Mouse (Mus musculus): Measurements from ENCODE around the gene Rbm5.

Rbm5 gene

GRCm38 (mm10) chr9:107700114-107700571 lies 70.7 kb downstream of the Rbm5 start:
- DNase-seq (ENCODE audit: low spot score), result no peak

GRCm38 (mm10) chr9:107699376-107699980 lies 71.3 kb downstream of the Rbm5 start:
- no peak for DNase-seq (ENCODE audit: low spot score)

- no peak for DNase-seq (ENCODE audit: low spot score)
Observed at GRCm38 (mm10) chr9:107698611-107699190, 72.1 kb downstream of the Rbm5 start.

GRCm38 (mm10) chr9:107697811-107698521 lies 72.8 kb downstream of the Rbm5 start:
- no peak for DNase-seq (ENCODE audit: low spot score)

- no peak for DNase-seq (ENCODE audit: low spot score)
Observed at GRCm38 (mm10) chr9:107696845-107697610, 73.8 kb downstream of the Rbm5 start.

GRCm38 (mm10) chr9:107696106-107696479 lies 74.7 kb downstream of the Rbm5 start:
- DNase-seq (ENCODE audit: low spot score), result no peak

GRCm38 (mm10) chr9:107695441-107696105 lies 75.2 kb downstream of the Rbm5 start:
- DNase-seq (ENCODE audit: low spot score), result no peak

- no peak for DNase-seq (ENCODE audit: low spot score)
Observed at GRCm38 (mm10) chr9:107694627-107695026, 76.2 kb downstream of the Rbm5 start.

- DNase-seq (ENCODE audit: low spot score), result no peak
Observed at GRCm38 (mm10) chr9:107693433-107693987, 77.3 kb downstream of the Rbm5 start.

GRCm38 (mm10) chr9:107692785-107693184 lies 78.0 kb downstream of the Rbm5 start:
- no peak for DNase-seq (ENCODE audit: low spot score)

- DNase-seq (ENCODE audit: low spot score), result no peak
Observed at GRCm38 (mm10) chr9:107690391-107690790, 80.4 kb downstream of the Rbm5 start.

Data from urinary bladder, postnatal 25 days (tissue).